Mouse (Mus musculus) heart, adult 2 months (tissue): Measurements from ENCODE around the gene Fam129b. TPM values are rescaled to one million over a fixed set of nuclear protein-coding genes. Genes with fewer than 3 reads are reported as not detected.

Experiments
- DNase-seq, 2 experiments: peaks; one replicate each; pipeline ENCODE4 v3.0.0; 2021
- H3K27ac ChIP-seq: fragments of 200-600 bp; 2 replicates; pipeline ENCODE4 v1.8.1; 2022
- H3K27me3 ChIP-seq: fragments of 200-500 bp; 2 replicates; pipeline ENCODE4 v1.6.1; 2012; ENCODE audit warnings: mild to moderate bottlenecking, low read length, inconsistent platforms, mixed read lengths; ENCODE audit not compliant: control insufficient read depth, insufficient read depth
- H3K36me3 ChIP-seq: fragments of 200-500 bp; 2 replicates; pipeline ENCODE4 v1.6.1; 2012; ENCODE audit warnings: low read length, inconsistent platforms; ENCODE audit not compliant: control insufficient read depth, insufficient read depth
- H3K4me1 ChIP-seq: fragments of 200-500 bp; 2 replicates; pipeline ENCODE4 v1.6.1; 2011; ENCODE audit warnings: low read length; ENCODE audit not compliant: control insufficient read depth, insufficient read depth
- H3K4me3 ChIP-seq: fragments of 200-600 bp; 2 replicates; pipeline ENCODE4 v1.8.1; 2022
- H3K79me2 ChIP-seq: fragments of 200-500 bp; replicated peaks from 2 replicates; pipeline ENCODE4 v1.6.1; 2012; ENCODE audit warnings: mild to moderate bottlenecking, inconsistent platforms, low read length, moderate library complexity, mixed read lengths; ENCODE audit not compliant: control insufficient read depth, insufficient read depth
- H3K9ac ChIP-seq: fragments of 200-500 bp; 2 replicates; pipeline ENCODE4 v1.6.1; 2012; ENCODE audit warnings: low read depth, mild to moderate bottlenecking, control low read depth, inconsistent platforms, low read length, mixed read lengths
- CTCF ChIP-seq: fragments of 200-600 bp; IDR thresholded peaks from 2 replicates; pipeline ENCODE4 v1.8.1; 2022; ENCODE audit warnings: antibody characterized with exemption, mild to moderate bottlenecking, moderate library complexity
- EP300 ChIP-seq: fragments of 200-500 bp; IDR thresholded peaks from 2 replicates; pipeline ENCODE4 v1.6.1; 2011; ENCODE audit warnings: low read depth, low read length, control low read depth; ENCODE audit not compliant: insufficient read depth
- POLR2A ChIP-seq: fragments of 200-500 bp; IDR thresholded peaks from 2 replicates; pipeline ENCODE4 v1.6.1; 2011; ENCODE audit warnings: mild to moderate bottlenecking, low read depth, low read length, control low read depth; ENCODE audit not compliant: insufficient read depth
- WGBS: fragments of 180-500 bp; shearing (Covaris S2); methylation state at CpG from one replicate; pipeline ENCODE4 v1.1.7; 2018; 5-methylcytosine and 5-hydroxymethylcytosine counted together
- intact Hi-C: fragments of 180-260 bp; cut with DNase I; formaldehyde crosslinking; loops from one replicate; pipeline ENCODE4 v1.15.1; 2025
- polyA plus RNA-seq: library from polyadenylated mRNA; depleted of rRNA; stranded (reverse); fragments of >200 nt; gene quantifications from 2 replicates; pipeline ENCODE4 v1.2.3, GENCODE M21; 2012
- total RNA-seq, 2 experiments: library from RNA; stranded (reverse); gene quantifications; 2 replicates each; pipeline ENCODE4 v1.2.3; 2021

Gene Fam129b
- total and polyA plus RNA-seq, 3 experiments: 19.5 to 21.0 (median 20.0) TPM

DNA sequence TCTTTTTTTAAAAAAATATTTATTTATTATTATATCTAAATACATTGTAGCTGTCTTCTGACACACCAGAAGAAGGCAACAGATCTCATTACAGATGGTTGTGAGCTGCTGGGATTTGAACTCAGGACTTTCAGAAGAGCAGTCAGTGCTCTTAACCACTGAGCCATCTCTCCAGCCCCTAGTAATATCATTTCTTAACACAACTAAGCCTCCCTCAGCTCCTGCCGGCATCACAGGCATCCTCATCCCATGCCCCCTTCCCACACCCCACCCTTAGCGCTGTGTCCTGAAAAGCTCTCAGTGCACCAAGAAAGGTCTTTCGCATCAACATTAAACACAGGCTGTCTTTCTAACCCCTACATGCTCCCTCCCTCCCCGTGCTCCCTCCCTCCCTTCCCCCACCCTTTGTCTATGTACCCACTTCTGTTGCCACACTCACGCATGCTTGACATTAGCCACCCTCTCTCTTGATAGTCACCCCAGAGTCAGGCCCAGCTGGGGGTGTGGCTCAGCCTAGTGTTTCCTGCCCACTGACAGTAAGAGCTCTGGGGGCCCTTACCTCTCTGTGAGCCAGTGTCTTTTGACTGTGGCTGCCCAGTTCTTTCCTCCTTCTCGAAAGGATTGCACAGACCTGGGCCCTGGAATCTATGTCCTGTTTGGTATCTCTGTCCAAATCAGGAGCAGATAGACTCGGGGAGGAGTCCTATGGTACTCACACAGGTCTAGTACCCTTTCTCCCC lies 20.7 kb upstream of the Fam129b start:
- Histone ChIP-seq H3K4me1 (peaks cover 1% of the 10 kb centered on the region; the same call in 1 of the 2 replicates), H3K79me2 (no peaks in the 10 kb centered on the region), H3K36me3 (no peaks in the 10 kb centered on the region), H3K9ac (no peak overlapping the region), H3K27ac (no peak overlapping the region), H3K4me3 (no peak overlapping the region), H3K27me3 (no peaks in the 10 kb centered on the region)
- TF ChIP-seq POLR2A: no peak
- no peak for TF ChIP-seq CTCF
- TF ChIP-seq EP300: no peak
- DNase-seq: no peak
- intact Hi-C loops: no loop called here
- 62% methylated on average over 7 of the region's 7 CpGs for WGBS

DNA sequence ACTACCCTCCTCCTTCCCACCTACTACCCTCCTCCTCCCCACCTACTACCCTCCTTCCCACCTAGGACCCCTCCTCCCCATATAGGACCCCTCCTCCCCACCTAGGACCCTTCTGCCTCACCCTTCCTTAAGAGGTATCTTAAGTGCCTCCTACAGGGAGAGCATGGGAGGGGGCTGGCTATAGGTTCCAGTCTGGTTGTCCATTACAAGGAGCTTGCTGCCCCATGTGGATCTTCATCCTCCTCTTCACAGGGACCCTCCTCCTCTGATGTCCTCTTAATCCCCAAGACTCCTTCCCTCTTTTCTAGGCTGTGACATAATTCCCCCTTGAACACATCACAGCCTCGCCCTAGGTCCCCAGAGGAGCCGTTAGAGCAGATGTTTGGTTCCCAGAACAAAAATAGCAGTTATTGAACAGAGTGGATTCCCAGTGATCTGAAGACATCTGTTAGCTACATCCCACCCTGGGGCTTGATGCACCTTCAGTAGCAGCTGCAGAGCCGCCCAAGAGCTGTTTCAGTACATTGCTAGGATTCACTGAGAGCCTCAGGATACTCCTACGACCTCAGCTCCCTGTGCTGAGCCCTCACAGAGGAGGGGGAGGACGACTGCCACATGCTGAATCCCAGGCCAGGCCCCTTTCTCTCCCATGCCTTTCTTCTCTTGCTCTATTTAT lies 20.0 kb upstream of the Fam129b start:
- peaks cover 1% of the 10 kb centered on the region; the same call in 1 of the 2 replicates for H3K4me1 ChIP-seq
- DNase-seq: no peak
- H3K27ac ChIP-seq: no peak overlapping the region
- TF ChIP-seq CTCF (no peak), POLR2A (no peak), EP300 (no peak)
- H3K36me3 ChIP-seq: no peaks in the 10 kb centered on the region
- H3K9ac ChIP-seq: no peak overlapping the region
- no peaks in the 10 kb centered on the region for H3K27me3 ChIP-seq
- no peaks in the 10 kb centered on the region for H3K79me2 ChIP-seq
- WGBS: 44% methylated on average over 5 of the region's 5 CpGs
- intact Hi-C loops: no loop called here
- no peak overlapping the region for H3K4me3 ChIP-seq

DNA sequence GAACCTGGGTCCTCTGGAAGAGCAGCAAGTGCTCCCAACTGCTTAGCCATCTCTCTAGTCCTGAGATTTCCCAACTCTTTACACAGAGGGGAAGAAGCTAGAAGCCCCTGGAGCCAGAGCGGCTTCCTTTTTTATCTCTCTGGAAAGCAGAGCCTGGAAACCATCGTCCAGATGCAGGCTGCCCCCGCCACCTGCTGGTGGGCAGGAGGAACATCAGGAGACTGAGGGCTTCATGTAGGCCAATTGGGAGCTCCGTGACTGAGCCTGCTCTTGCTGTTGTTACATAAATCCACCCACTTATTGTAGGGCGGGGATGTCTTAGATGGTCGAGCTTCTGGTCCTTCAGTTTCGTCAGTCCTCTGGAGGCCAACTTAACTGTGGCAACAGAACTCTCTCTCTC lies 18.3 kb upstream of the Fam129b start:
- WGBS: 2% methylated on average over 7 of the region's 7 CpGs
- Histone ChIP-seq H3K79me2 (no peaks in the 10 kb centered on the region), H3K27me3 (no peaks in the 10 kb centered on the region), H3K27ac (no peak overlapping the region), H3K36me3 (no peaks in the 10 kb centered on the region), H3K9ac (no peak overlapping the region), H3K4me3 (no peak overlapping the region), H3K4me1 (peaks cover 1% of the 10 kb centered on the region; the same call in 1 of the 2 replicates)
- intact Hi-C loops: no loop called here
- DNase-seq: peak; percentile 86 to 87
- TF ChIP-seq CTCF (peak; percentile 97), EP300 (peak; percentile 93), POLR2A (no peak)

DNA sequence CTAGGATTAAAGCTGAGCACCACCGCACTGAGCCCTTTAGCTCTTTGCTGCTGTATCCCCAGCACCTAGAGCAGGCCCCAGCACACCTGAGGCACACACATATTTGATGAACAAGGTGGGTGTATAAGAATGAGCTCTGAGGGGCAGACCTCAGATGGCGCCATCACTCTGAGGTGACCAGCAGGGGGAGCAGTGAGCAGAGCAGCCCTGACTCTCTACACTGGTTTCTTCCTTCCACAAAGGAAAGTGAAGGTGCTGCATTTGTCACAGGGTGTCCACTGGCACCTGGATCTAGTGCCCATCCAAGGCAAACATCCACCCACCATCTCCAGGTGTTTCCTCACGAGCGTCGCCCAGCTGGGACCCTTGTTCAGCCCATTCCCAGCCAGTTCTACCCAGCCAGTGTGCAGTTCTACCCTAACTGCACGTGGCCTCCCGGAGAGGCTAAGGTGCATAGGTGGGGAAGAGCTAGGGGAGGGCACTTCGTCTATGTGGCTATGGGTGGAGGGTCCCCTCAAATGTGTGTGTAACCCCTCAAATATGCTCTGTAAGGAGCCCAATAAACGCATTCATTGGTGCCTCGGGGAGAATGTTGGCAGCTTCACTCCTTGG lies 16.8 kb upstream of the Fam129b start:
- Histone ChIP-seq H3K4me1 (peaks cover 1% of the 10 kb centered on the region; the same call in 1 of the 2 replicates), H3K36me3 (no peaks in the 10 kb centered on the region), H3K27me3 (no peaks in the 10 kb centered on the region), H3K79me2 (no peaks in the 10 kb centered on the region), H3K9ac (no peak overlapping the region), H3K4me3 (no peak overlapping the region), H3K27ac (no peak overlapping the region)
- WGBS: 41% methylated on average over 10 of the region's 10 CpGs
- TF ChIP-seq EP300 (no peak), CTCF (peak; percentile 91)
- intact Hi-C loops: no loop called here
- peak; percentile 56 to 67 for DNase-seq

DNA sequence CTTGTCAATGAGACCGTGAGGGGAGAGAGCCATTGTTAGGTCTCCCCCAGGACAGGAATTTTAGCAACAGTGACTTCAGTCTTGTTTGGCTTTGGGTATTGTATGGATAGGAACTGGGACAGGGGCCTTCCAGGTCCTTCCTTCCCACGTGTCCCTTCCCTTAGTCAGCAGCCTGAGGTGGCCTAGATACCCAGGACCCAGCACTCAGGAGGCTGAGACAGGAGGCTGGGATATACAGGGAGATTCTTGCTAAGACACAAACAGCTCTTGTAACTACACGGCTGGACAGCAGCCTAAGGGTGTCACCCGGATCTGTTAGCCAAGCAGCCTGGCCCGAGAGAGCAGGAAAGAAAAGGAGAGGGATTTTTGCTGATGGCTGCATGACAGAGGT lies 16.3 kb upstream of the Fam129b start:
- 63% methylated on average over 5 of the region's 5 CpGs for WGBS
- intact Hi-C loops: no loop called here
- Histone ChIP-seq H3K4me3 (no peak overlapping the region), H3K4me1 (peaks cover 1% of the 10 kb centered on the region; the same call in 1 of the 2 replicates), H3K9ac (no peak overlapping the region), H3K36me3 (no peaks in the 10 kb centered on the region), H3K79me2 (no peaks in the 10 kb centered on the region), H3K27ac (no peak overlapping the region), H3K27me3 (no peaks in the 10 kb centered on the region)
- TF ChIP-seq CTCF (no peak), POLR2A (no peak), EP300 (no peak)
- DNase-seq: no peak

DNA sequence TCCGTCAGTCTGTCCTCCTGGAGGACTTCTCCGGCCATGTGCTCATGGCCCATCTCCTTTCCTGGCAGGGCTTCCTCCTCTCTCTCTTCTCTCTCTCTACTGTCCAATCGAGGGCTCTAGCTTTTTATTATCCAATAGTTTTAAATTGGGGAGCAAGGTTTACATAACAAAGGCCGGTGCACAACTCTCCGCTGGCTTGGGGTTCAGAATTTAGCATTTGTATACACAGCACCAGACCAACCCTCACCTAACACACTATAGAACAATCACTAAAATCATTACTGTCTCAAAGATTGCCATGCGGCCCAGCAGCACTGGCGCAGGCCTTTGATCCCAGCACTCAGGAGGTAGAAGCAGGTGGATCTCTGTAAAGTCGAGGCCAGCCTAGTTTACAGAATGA lies 15.1 kb upstream of the Fam129b start:
- Histone ChIP-seq H3K27ac (no peak overlapping the region), H3K27me3 (no peaks in the 10 kb centered on the region), H3K9ac (no peak overlapping the region), H3K79me2 (no peaks in the 10 kb centered on the region), H3K36me3 (no peaks in the 10 kb centered on the region), H3K4me3 (no peak overlapping the region), H3K4me1 (peaks cover 1% of the 10 kb centered on the region; the same call in 1 of the 2 replicates)
- no peak for DNase-seq
- intact Hi-C loops: no loop called here
- 85% methylated on average over 8 of the region's 8 CpGs for WGBS
- TF ChIP-seq POLR2A: no peak
- TF ChIP-seq CTCF: no peak
- TF ChIP-seq EP300: no peak
